Mouse (Mus musculus) bone marrow macrophage, adult 2 months (primary cell): ENCODE data around the gene 0610030E20Rik.

Experiments
- CTCF ChIP-seq: IDR thresholded peaks from 2 replicates; pipeline ENCODE4 v1.5.1; 2012; ENCODE audit warnings: low read depth, mild to moderate bottlenecking, low read length, moderate library complexity
- POLR2A ChIP-seq: IDR thresholded peaks from 2 replicates; pipeline ENCODE4 v1.6.1; 2012; ENCODE audit warnings: mild to moderate bottlenecking, low read depth, low read length, borderline replicate concordance

DNA sequence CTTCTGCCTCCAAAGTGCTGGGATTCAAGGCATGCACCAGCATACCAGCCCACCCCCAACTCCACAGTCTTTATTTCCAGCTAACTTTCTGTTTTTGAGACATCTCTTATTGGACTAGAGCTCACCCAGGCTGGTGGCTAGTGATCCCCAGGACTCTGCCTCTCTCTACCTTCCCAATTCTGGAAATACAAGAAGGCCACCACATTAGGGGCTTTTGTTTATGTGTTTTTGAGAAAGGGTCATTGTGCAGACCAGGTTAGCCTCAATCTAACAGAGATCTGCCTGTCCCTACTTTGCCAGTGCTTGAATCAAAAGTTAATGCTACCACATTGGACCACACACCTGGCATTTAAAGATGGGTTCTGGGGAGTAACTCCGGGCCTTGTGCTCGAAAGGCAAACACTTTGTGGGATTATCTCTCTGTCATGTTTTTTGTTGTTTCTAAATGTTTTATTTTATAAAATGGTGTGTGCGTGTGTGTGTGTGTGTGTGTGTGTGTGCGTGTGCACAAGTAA, 20.4 kb downstream of the 0610030E20Rik start:
- TF ChIP-seq CTCF (no peak), POLR2A (no peak)
